Mouse (Mus musculus) thymus, postnatal 36 days (tissue): ENCODE measurements around the gene Zc3h12a.

Experiments
- DNase-seq, 2 experiments: peaks; one replicate each; pipeline ENCODE4 v3.0.0; 2022; ENCODE audit warnings: mixed read lengths in 2 of 2

The Zc3h12a gene

DNA sequence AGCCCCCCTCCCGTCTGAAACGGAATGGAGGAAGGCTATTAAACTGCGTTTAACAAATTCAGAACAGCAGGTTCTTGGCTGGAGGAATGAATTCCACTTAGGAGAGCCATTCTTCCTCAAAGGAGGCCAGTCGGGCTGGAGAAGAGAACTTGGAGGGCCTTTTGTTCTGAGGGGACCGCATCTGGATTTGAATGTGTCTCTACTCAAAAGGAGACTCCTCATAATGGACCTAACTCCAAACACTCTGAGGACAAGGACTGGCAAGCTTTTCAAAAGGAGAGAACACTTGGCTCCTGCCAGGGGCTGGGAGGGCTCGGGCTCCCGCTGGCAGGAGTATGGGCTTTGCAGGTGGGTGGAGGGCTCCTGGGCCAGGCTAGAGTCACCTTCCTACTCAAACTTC is 17.0 kb upstream of the Zc3h12a start:
- no peak for DNase-seq

DNA sequence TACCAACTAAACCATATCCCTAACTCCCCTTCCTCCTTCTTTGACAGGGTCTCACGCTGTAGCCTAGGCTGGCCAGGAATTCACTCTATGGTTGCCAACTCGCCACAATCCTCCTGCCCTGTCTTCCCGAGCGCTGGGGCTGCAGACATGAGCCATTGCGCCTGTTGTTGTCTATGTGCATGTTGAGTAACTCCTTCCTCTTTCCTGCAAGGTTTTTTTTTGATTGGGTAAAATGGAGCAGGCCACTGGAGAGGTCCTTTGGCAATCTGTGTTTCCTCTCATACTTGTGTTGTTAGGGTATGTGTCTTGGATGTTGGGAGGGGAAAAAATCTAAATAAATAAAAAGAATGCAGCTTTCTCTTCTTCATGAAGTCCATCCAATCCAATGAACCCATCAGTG is 16.6 kb upstream of the Zc3h12a start:
- DNase-seq = no peak

DNA sequence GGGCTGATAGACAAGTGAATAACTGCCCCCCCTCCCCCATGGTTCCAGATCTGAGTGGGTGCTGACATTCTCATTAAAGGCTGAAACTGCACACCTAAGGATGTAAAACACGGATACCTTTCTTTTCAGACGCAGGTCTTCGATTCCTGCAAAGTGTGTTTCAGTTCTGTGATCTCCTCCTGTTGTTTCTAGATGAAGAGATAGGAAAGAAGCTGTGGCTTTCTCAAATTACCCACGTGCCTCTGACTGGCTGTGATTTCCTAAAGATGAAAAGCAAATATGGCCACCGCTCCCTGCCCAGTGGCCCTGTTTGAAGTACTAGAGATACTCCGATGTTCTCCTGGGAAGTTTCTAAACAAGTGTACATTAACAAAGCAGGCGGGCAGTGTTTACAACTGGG is 10.7 kb upstream of the Zc3h12a start:
- no peak for DNase-seq

DNA sequence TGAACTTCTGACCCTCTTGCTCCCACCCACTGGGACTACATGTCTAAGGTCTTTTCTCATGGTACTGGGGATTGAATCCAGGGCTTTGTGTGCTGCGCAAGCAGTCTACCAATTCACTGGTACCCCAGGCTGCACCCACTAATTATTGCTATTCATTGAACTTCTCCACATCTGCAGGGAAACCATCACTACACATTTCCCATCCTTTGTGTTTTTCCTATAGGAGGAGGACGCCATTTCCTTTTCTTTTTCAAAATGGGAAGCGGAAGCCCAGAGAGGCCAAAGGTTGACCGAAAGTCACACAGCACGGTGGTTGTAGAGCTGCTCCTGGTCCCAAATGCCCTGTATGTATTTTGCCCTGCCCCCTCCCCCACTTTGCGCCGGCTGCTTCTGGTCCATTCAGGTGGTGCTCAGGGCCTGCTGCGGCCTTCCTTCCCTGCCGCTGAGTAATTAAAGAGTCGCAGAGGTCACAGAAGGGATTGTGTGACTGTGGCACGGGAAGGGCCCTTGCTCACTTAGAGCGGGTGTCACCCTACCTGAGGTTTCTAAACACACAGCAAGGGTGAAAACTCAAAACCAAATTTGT is 8.8 kb upstream of the Zc3h12a start:
- no peak for DNase-seq

DNA sequence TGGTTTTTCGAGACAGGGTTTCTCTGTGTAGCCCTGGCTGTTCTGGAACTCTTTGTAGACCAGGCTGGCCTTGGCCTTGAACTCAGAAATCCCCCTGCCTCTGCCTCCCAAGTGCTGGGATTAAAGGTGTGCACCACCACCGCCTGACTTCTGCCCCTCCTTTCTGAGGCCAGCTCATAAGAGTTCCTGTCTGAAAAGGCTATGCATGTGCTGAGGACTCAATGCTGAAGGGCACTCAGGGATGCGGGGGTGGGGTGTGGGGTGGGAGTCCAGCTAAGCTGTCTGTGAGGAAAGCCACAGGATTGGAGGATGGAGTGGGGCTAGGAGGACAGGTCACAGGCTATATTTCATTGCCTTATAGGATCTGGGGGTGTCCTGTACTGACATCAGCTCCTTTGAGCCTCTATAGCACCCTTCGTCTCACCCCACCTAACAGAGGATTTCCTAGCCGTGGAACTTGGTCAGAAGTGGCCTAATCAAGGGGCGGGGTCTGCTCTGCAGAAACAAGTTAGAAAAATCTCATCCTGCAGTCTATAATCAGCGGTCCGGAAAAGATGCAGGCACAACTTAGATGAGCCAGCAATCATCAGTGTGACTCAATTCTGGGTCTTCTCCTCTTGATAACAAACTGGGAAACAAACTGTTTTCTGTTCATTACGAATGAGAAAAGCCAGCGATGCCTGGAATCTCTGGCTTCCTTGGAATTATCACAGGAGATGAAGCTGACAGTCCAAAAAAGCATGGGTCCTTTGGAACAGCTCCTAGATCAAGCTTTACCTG is 7.6 kb upstream of the Zc3h12a start:
- DNase-seq = no peak

DNA sequence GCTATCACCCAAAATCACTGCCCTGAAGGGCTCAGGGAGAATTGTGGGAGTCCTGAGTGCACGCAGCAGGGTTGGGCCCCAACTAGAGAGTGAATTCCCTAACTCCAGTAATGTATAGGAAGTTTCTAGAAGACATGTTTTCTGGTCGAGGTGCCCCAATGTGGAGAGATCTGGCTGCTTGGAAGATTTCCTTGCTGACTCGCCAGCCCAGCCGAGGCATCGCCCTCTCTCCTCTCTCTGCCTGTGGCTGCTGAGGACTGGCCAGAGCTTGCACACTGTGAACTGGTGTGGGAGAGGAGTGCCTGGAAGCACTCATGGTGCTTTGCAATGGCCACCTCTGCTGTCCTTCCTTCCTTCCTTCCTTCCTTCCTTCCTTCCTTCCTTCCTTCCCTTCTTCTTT is 7.0 kb upstream of the Zc3h12a start:
- DNase-seq = no peak

DNA sequence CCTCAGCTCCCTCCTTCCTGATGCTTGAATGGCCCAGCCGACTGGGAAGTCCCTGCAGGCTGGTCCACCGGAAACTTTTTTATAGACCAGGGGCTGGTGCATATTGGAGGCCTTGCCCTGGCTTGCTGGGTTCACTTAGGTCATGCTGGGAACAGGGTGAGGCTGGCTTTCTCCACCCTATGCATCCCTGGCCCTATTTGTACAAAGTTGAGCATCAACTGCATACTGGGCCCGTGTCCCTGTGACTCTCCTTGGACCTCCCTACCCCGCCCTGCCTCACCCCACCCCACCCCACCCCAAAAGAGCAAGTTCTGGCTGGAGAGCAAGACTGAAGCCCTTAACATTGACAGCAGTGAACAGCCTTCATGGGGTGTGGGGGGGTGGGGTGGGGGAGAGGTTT is 6.6 kb upstream of the Zc3h12a start:
- no peak for DNase-seq

DNA sequence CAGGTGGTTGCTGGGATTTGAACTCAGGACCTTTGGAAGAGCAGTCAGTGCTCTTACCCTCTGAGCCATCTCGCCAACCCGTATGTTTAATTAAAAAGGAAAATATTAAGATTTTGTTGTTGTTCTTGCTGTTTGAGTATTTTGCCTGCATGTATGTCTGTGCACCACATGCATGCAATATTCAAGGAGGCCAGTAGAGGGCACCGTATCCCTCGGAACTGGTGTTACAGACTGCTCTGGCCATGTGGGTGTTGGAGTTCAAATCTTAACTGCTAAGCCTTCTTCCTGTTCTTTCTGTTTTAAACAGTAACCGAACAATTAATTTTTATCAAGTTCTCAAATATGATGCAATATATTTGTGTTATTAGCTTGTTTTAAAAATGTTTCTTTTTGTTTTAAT is 4.8 kb upstream of the Zc3h12a start:
- DNase-seq = peak; percentile 66 to 69

DNA sequence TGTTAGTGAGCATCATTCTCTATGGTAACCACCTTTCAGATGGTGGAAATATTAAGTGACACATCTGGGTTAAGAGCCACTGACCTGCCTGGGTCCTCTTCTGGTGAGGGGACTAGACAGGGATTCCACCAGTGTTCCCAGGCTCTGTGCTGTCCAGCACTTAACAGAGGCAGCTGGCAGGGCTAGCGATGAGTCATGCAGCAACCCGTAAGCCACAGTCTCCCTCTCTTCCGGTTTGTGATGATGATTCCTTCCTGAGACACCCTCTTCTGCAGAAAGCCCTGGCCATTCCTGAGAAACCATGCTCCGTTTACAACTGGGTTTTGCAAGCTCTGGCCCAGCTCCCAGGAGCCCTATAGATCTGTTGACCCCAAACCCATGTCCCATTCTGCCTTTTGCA is 3.9 kb upstream of the Zc3h12a start:
- no peak for DNase-seq

DNA sequence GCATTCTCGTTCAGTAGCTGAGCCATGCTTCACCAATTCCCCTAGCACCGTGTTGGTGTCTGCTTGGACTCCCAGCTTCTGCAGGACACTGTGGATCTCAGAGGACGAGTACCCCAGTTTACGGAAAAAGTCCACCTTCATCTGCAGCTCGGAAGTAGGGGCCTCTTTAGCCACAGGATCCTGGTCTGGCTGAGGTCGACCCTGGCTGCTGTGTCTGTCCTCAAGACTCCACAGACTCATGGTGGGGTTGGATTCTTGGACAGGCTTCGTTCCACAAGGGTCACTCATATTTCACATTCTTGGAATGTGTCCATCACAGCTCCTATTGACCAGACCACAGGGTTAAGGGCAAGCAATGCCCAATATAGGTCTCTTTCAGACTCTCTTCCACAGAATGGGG is 879 bp downstream of the Zc3h12a start:
- no peak for DNase-seq

DNA sequence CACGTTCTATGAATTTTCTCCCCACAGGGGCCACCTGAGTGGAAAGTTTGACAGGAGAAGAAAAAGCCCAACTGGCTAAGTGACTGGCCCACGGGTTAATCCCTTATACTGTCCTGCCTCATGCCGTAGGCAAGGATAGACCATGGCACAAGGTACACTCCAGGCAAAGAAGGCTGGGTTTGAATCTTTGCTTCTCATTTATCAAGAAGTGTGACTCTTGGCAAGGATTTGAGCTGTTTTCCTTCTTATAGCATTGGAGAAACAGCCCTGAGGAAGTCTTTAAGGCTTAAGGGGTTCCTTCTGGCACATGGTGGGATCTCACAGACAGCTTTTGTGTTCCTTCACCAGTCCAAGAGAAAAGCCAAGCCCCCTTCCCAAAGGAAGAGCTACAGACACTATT is 1.5 kb downstream of the Zc3h12a start:
- no peak for DNase-seq

DNA sequence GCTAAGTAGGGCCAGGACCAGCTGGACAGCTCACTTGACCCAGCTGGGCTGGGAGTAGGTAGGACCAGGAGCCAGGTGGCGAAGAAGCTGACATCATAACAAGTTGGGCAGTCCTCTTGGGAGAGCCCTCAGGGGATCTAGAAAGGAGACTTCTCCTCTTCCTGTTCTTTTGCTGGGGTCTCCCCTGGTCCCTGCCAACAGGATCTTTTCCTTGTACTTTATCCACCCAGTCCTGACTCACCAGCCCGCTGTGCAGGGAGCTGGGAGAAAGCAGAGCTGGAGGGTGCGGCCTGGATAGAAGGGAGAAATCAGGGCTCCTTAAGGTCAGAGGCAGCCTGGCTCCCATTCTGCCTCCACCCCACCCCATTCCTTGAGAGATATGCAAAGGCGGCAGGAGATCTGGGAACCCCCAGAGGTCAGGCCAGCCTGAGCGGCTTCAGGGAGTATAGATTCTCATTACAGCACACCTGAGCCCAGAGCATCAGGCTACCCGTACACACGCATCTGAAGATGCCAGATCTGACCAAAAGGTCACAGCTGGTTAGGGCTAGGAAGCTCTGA is 2.2 kb downstream of the Zc3h12a start:
- peak in 1 of 2 experiments; percentile 12 for DNase-seq

DNA sequence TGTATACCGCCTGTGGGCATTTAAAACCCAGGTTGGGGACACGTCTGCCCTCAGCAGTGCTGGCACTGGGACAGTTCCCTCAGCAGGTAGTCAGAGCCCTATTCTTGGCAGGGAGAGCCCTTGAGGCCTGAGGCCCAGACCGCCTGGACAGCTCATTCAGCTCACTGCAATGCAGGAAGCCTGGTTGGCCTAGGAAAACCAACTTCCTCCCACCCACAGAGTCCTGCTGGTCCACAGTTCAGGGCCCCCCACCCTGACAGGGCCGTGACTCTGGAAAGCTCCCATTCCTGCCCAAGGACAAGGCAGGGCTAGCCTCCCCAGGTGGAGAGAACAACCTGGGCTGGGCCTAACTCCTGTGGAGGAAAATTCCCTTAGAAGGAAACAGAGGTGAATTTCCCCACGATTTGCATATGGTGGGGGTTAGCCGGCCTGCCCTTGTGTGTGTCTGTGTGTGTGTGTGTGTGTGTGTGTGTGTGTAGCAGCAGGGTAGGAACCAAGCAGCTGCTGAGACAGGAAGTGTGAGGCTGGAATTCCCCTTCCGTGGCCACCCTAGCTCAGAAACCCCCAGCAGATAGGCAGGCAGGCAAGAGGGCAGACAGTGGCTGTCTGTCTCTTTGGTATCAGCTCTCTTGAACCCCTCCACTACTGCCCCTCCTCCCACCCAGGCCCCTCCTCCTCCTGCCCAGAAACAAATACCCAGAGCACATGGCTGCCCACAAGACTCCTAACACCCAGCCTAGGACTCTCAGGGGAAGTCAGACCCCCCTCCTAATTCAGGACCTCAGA is 3.0 kb downstream of the Zc3h12a start:
- peak; percentile 67 to 76 for DNase-seq

DNA sequence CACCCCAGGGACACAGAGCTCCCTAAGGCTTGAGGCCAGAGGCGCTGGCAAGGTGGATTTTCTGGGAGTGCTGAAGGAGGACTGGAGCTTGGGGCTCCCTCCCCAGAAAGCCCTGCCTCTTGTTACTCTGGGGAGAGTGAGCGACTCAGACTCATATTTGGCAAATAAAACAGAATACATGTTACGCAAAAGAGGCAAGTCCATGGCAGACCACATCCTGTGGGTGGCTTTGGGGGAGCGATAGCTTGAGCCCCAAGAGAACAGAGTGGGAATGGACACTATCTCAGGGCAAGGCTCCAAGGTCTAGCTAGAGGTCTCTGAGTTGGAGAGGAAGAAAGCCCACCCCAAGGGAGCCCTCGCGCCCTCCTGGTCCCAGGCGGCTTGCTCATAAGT is 4.4 kb downstream of the Zc3h12a start:
- peak in 1 of 2 experiments; percentile 26 for DNase-seq

DNA sequence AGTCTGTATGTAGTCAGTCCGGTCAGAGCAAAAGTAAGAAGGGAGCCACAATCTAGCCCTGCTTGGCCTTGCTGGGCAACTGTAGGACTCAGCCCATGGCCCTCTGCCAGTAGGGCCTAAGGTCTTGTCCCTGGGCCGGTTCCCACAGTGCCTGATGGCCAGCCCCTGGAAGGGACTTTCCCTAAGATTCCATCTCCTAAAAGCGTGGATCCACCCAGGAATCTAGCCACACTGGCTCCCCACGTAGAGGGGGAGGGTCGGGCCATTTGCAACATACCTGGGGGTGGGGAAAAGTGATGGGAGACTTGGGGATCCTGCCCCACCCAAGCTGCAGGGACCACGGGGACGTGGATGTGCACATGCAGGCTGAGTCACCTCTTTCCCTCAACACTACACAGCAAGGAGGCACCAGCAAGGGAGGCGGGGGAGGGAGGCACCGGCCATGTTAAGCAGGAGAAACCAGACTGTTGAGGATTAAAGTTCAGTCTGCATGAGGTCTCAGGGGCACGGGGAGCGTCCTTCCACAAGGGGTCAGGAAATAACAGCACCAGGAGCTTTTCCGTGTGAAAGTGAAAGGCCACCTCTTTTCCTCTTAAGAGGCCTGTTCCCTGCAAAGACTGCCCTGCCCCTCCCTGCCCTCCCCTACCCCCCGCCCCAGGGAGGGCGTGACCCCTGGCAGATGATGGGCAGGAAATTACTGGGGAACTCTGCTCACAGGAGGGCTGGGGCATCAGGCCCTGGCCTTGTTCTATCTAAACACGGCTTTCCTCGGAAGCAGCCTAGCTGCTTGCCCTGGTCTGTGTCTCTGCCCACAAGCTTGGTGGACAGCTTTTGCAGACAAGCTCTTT is 5.0 kb downstream of the Zc3h12a start:
- peak; percentile 50 to 61 for DNase-seq

DNA sequence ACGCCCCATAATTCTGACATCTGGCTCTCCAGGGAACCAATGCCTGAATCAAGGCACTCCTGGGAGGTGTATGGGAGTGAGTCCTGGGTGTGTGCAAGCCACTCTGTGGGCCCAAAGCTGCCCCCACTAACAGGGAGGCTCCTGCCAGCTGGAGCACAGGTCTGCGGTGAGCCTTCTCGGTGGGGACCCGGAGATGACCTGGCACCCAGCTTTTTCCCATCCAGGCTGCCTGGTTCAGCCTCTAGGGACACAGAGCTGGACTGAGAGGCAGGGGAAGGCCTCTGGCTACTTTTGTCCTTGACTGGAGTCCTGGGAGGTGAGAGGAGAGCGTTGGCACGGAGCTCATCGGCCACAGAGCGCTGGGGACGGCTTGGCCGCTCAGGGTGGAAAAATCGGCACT is 7.9 kb downstream of the Zc3h12a start:
- DNase-seq = no peak

DNA sequence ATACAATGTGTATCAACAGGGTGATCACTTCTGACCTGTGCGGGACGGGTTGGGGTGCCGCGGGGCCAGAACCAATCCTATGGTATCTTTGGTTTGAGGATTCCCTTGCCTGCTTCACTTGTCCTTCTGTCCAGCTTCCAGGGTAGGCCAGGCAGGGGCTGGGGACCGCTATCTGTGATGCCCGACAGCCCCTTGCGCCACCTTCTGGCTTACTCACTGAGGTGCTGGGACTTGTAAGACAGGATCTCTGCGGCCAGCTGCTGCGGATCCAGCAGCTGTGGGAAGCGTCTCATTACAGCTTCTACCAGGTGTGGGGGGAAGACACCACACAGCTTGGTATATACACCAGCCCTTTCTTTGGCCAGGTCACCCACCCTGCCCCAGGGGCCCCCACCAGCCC is 8.6 kb downstream of the Zc3h12a start:
- peak; percentile 32 to 53 for DNase-seq

DNA sequence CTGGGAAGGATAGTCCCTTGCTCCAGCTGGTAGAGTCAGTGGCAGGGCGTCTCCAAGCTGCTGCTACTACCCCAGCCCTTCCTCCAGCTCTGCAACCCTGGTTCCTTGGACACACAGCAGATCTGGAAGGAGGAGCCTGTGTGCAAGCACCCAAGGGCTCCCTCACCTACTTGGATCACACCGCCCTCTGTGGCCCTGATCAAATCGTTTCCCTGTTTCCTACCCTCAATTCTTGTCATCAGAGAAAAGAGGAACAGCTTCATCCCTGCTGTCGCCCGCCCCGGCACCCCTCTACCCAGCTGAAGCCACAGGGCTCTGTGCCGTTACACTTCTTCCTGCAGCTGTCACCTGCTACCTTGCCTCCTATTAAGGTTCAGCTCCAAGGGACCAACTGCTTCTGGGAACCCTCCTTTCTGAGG is 9.7 kb downstream of the Zc3h12a start:
- peak; percentile 62 to 78 for DNase-seq

DNA sequence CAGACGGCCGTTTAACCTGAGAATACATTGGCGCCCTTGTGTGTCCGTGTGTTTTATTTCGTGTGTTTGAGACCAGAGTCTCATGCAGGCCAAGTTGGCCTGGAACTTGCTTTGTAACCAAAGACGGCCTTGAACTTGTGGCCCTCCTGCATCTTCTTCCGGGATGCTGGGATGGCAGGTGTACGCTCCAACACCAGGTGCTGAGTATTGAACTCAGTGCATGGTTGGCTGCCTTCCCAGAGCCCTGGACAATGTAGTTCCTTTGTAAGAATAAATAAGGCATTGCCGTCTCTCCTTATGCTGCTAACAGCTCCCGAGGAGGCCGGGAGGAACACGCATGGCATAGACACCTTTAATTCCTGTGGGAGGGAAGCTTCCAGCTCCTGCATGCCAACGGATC is 10.7 kb downstream of the Zc3h12a start:
- DNase-seq = no peak

DNA sequence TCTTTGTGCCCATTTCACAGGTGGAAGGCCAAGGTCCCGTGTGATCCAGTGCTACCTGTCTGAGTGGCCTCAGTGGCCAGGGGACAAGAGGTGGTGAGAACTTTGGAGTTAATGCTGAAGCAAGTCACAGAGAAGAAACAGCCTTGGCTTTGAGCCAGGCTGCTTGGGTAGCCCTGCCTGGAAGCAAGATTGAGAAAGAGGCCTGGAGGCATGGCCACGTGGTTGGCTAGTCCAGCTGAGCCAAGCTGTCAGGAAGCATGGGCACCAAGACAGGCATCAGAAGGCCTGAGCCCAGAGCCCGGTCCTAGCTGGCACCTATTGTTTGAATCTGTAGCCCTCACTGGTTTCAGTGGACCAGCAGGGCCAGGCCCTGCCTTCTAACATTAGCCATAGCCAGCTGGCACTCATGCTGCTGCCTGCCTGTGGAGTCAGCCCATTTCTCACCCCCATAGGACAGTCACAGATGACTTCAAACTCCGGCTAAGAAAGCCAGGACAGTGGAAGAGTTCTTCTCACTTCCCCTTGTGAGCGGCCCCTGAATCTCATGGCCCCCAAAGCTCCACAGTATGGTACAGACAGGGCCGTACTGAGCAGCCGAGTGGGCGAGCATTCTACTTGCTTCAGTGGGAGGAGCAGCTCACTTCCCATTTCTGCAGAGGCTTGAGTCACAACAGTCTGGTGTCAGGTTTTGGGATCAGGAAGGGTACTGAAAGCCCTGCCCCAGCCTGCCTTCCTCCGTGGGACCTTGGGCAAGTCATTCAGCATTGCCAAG is 11.4 kb downstream of the Zc3h12a start:
- peak; percentile 20 to 29 for DNase-seq

DNA sequence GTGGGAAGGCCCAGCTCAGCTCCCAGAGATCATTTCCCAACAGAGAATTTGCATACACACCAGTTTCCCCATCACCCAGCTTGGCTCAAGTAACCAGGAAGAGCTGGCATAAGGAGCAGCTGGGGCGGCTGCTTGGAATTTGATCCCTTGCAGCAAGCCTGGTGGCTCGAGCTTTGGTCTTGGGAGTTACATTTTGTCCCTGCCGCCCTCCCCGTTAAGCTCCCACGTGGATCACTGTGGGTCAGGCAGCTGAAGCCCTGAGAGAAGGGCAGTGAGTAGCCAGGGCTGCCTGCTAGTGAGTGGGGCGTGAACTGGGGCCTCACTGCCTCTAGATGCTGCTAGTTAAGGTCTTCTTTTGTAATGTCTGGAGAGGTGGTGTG is 11.9 kb downstream of the Zc3h12a start:
- DNase-seq = peak in 1 of 2 experiments; percentile 19

DNA sequence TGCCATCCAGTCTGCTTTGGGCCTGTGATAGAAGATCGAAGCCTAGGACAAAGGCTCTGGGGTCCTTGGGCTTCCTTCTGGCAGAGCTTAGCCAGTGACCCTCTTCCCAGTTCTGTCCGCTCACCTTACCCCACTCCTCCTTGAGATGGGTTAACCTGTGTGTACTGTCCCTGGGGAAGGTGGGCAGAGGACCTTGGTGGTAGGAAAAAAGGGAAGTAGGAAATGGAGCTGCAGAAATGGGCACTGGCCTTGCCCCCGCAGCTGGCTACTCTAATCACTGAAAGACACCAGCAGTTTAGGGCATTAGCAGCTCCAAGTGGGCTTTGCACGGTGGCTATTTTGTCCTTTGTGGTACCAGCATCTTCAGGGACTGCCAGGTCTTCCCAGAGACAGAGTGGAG is 12.6 kb downstream of the Zc3h12a start:
- DNase-seq = no peak
